Mouse (Mus musculus) stomach, postnatal 0 days (tissue): ENCODE results near the gene Tmem232.

Experiments used
- CTCF ChIP-seq: IDR thresholded peaks from 2 replicates; pipeline ENCODE4 v1.5.1; 2016; ENCODE audit warnings: antibody characterized with exemption, low read depth, mild to moderate bottlenecking, moderate library complexity
- EP300 ChIP-seq: optimal IDR thresholded peaks from 2 replicates; pipeline ENCODE3; 2016; ENCODE audit warnings: antibody characterized with exemption

DNA sequence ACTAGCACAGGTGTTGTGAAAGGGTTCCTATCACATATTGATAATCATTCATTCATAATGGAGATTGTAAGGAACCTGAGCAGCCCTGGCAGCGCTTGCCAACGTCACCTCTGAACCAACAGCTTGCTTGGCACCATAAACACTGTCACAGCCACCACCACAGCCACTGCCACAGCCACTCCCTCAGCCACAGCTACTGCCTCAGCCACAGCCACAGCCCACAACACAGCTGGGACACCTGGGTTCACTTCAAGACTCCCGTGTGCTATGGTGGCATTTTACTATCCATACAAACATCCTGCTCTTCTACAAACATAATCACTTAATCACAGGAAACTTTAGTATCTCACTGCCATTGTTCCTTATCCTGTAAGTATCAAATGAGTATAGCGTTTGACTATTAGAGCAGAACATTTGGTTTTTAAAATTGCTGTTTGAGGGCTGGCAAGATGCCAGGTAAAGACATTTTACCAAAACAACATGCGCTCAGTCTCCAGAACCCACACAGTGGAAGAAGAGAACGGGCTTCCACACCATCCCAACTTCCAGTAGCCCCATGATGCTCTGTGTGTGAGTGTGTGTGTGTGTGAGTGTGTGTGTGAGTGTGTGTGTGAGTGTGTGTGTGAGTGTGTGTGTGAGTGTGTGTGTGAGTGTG lies 20.9 kb upstream of the Tmem232 start:
- TF ChIP-seq CTCF = no peak
- TF ChIP-seq EP300 = no peak
